Mouse (Mus musculus) liver, embryonic 14.5 days (tissue): ENCODE measurements around the gene Kcnma1. TPM values are rescaled to one million over a fixed set of nuclear protein-coding genes. Genes with fewer than 3 reads are reported as not detected.
A peak's percentile ranks its signal among the peaks of the same experiment; 100 is the strongest.

Source experiments
- ATAC-seq: fragments of 200-750 bp; cut with Nextera tagmentation; 2 replicates; pipeline ENCODE4 v1.8.0; 2017; ENCODE audit warnings: moderate number of reproducible peaks, mild to moderate bottlenecking, moderate library complexity; ENCODE audit not compliant: insufficient read depth
- DNase-seq, 3 experiments: peaks; one replicate each; pipeline ENCODE4 v3.0.0-alpha.2; 2012 to 2013; ENCODE audit warnings: low read depth in 3 of 3, low spot score in 3 of 3
- H3K27ac ChIP-seq: fragments of 300-500 bp; sonication (generic); 2 replicates; pipeline ENCODE4 v1.5.1; 2014; ENCODE audit warnings: moderate library complexity, mild to moderate bottlenecking, control low read depth, inconsistent platforms
- H3K27me3 ChIP-seq: fragments of 300-500 bp; sonication (generic); 2 replicates; pipeline ENCODE4 v1.6.1; 2014; ENCODE audit warnings: mild to moderate bottlenecking, low read length, moderate library complexity; ENCODE audit not compliant: control insufficient read depth, insufficient read depth
- H3K36me3 ChIP-seq: fragments of 300-500 bp; sonication (generic); replicated peaks from 2 replicates; pipeline ENCODE4 v1.6.1; 2014; ENCODE audit warnings: low read depth; ENCODE audit not compliant: control insufficient read depth, insufficient read depth
- H3K4me1 ChIP-seq, 2 experiments: fragments of 200-500 bp in 1 of 2; fragments of 300-500 bp in 1 of 2; sonication (generic) in 1 of 2; replicated peaks; 2 replicates each; pipeline ENCODE4 v1.6.1; 2012 to 2014; ENCODE audit warnings: antibody characterized with exemption in 1 of 2, inconsistent platforms in 1 of 2, low read length in 1 of 2; ENCODE audit not compliant: control insufficient read depth in 2 of 2, insufficient read depth in 2 of 2
- H3K4me2 ChIP-seq: fragments of 300-500 bp; sonication (generic); 2 replicates; pipeline ENCODE4 v1.6.1; 2014; ENCODE audit warnings: low read depth, mild to moderate bottlenecking, control low read depth, moderate library complexity
- H3K4me3 ChIP-seq, 2 experiments: fragments of 200-500 bp in 1 of 2; fragments of 300-500 bp in 1 of 2; sonication (generic) in 1 of 2; 2 replicates each; pipeline ENCODE4 v1.5.1; 2012 to 2014; ENCODE audit warnings: low read depth in 2 of 2, low read length in 2 of 2, mild to moderate bottlenecking in 2 of 2, control low read depth in 1 of 2, inconsistent platforms in 1 of 2, moderate library complexity in 1 of 2; ENCODE audit not compliant: insufficient read depth in 1 of 2
- H3K9ac ChIP-seq: fragments of 300-500 bp; sonication (generic); replicated peaks from 2 replicates; pipeline ENCODE4 v1.6.1; 2014; ENCODE audit warnings: mild to moderate bottlenecking, control low read depth, moderate library complexity
- H3K9me3 ChIP-seq: fragments of 300-500 bp; sonication (generic); 2 replicates; pipeline ENCODE4 v1.6.1; 2016; ENCODE audit warnings: low read length, mixed read lengths; ENCODE audit not compliant: control insufficient read depth
- CTCF ChIP-seq: IDR thresholded peaks from 2 replicates; pipeline ENCODE4 v1.5.1; 2016; ENCODE audit warnings: antibody characterized with exemption, low read depth, control low read depth
- EP300 ChIP-seq: IDR thresholded peaks from 2 replicates; pipeline ENCODE4 v1.6.1; 2016; ENCODE audit warnings: antibody characterized with exemption, low read depth
- WGBS: fragments of 180-500 bp; shearing (Covaris S2); extraction: QIAGEN DNeasy Blood & Tissue Kit; methylation state at CpG from one replicate; pipeline ENCODE4 v1.1.7; 2014; ENCODE audit not compliant: insufficient replicate concordance; 5-methylcytosine and 5-hydroxymethylcytosine counted together
- polyA plus RNA-seq, 2 experiments: library from polyadenylated mRNA; depleted of rRNA in 1 of 2; stranded (reverse) in 1 of 2; unstranded in 1 of 2; fragments of >200 nt; fragmentation: Nextera tagmentation in 1 of 2; extraction: Ambion mirVana in 1 of 2; gene quantifications; 2 replicates each; pipeline versions ENCODE4 v1.2.1 to v1.2.3; 2012 to 2014

The Kcnma1 gene
- polyA plus RNA-seq, 2 experiments = 0.03 TPM; not detected in 1

DNA sequence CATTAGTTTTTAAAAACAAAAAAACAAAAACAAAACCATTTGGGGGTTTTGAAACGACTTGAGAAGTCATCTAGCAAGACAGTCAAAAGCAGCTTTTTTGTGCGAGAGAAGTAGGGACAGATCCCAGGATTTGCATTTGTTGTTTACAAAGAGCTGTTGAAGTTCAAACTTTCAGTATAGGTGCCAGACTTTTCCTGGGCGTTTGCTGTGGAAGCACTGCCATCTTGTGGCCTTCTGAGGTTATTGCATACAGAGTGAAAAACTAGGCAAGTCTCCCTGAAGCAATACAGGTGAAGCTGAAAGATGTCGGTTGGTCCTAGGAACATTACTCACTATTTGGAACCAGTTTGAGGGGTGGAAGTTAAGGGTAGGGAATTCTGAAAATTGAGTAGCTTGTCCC is 484.6 kb downstream of the Kcnma1 start:
- DNase-seq (peak in 2 of 3 experiments; percentile 7 to 14), ATAC-seq (no peak)
- Histone ChIP-seq H3K4me1 (no peaks in the 10 kb centered on the region), H3K9ac (no peak overlapping the region), H3K27me3 (no peaks in the 10 kb centered on the region), H3K9me3 (no peaks in the 10 kb centered on the region), H3K4me3 (no peak overlapping the region), H3K36me3 (no peaks in the 10 kb centered on the region), H3K27ac (no peak overlapping the region), H3K4me2 (no peak overlapping the region)
- TF ChIP-seq CTCF (peak; percentile 73), EP300 (no peak)
- WGBS = 13% methylated on average over 4 of the region's 4 CpGs

DNA sequence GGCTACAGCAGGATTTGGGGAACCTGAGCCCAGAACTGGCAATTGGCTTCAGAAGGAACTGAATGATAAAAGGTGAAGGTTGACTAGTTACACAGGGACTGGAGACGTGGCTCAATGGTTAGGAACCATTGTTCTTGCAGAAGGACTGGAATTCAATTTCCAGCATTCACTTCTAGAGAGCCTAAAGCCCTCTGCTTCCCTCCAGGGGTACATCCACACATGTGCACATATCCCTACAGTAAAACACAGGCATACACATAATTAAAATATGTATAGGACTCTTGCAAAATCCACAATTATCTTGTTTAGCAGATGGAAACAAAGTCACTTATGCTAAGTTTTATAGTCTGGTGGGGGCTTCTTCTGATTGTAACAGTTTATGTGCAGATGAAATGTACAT is 485.1 kb downstream of the Kcnma1 start:
- Histone ChIP-seq H3K27ac (no peak overlapping the region), H3K9ac (no peak overlapping the region), H3K4me3 (no peak overlapping the region), H3K9me3 (no peaks in the 10 kb centered on the region), H3K27me3 (no peaks in the 10 kb centered on the region), H3K4me2 (no peak overlapping the region), H3K4me1 (no peaks in the 10 kb centered on the region), H3K36me3 (no peaks in the 10 kb centered on the region)
- WGBS = 50% methylated on average over 1 of the region's 1 CpGs
- TF ChIP-seq CTCF = no peak
- no peak for TF ChIP-seq EP300
- no peak for DNase-seq
- ATAC-seq = no peak

DNA sequence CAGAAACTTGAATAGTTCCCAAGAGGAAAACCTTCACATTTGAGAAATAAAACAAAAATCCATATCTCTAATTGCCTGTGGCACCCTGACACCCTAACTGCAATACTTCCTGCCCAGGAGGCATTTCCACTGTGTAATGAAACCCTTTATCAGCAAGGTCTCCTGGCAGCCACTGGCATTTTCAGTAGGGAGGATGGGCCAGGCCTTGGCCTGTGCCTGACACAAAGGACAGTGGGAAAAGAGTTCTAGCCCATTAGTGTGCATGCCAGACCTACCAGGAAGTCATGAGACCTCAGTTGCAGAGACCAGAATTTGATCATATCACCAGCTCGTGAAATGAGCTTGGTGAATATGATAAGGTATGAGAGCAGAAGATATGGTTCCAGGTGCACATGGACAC is 488.4 kb downstream of the Kcnma1 start:
- ATAC-seq (no peak), DNase-seq (no peak)
- Histone ChIP-seq H3K9ac (no peak overlapping the region), H3K36me3 (no peaks in the 10 kb centered on the region), H3K27ac (no peak overlapping the region), H3K9me3 (no peaks in the 10 kb centered on the region), H3K4me2 (no peak overlapping the region), H3K4me3 (no peak overlapping the region), H3K4me1 (no peaks in the 10 kb centered on the region), H3K27me3 (no peaks in the 10 kb centered on the region)
- no peak for TF ChIP-seq CTCF
- TF ChIP-seq EP300 = no peak
- 42% methylated on average over 1 of the region's 1 CpGs for WGBS

DNA sequence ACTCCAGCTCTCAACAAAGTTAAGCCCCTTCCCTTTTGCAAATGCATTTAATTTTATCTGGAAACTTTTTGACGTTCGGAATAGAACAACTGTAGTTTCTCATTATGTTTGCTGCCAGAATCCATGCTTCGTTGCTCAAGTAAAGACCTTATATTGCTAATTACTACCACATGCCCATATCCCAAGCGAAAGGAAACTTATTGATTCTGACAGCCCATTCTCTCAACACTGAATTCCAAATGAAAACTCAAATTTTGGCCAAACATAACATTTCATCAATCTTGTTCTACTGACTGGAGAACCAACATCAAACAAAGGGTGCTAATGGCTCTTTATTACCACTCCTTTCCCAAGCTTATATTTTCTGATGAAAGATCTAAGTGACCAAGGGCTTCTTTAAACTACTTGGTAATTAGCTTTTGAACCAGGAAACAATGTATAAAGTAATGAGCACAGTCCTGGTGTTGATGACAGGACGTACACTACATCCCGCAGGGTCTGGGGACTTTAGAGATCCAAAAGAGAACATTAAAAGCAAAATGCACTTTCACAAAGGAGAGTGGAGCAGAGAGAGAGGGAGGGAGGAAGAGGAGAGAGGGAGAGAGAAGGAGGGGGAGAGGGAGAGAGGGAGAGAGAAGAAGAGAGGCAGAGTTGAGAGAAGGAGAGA is 490.3 kb downstream of the Kcnma1 start:
- no peaks in the 10 kb centered on the region for H3K4me1 ChIP-seq
- no peak overlapping the region for H3K9ac ChIP-seq
- H3K27me3 ChIP-seq = no peaks in the 10 kb centered on the region
- H3K9me3 ChIP-seq = no peaks in the 10 kb centered on the region
- no peaks in the 10 kb centered on the region for H3K36me3 ChIP-seq
- WGBS = 63% methylated on average over 6 of the region's 6 CpGs
- TF ChIP-seq EP300 = no peak
- TF ChIP-seq CTCF = no peak
- H3K4me2 ChIP-seq = no peak overlapping the region
- no peak overlapping the region for H3K27ac ChIP-seq
- DNase-seq (no peak), ATAC-seq (no peak)
- H3K4me3 ChIP-seq = no peak overlapping the region

DNA sequence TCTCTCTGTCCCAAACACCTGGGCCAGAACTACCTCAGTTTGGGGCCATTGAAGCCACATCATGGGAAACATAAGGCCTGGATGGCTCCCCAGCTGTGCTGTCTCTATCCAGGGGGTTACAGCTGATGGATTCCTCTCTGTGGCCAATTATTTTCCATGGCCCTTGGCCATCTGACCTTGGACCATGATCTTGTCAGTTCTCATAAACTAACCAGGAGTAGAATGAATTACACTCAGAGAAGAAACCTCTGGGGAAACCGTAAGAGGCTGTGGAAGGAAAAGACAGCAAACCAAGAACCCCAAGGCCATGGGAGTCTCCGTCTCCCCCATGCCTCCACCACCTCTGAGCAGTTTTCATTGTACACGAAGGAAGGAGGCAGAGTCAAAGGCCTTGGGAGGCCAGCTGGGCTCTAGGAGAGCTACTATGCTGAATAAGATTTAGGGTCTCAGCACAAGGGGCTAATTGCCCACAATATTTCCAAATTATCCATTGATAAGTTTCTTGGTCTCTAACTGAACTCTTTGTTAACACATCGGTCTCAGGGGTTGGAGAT is 491.6 kb downstream of the Kcnma1 start:
- no peak overlapping the region for H3K4me2 ChIP-seq
- H3K9me3 ChIP-seq = no peaks in the 10 kb centered on the region
- H3K27me3 ChIP-seq = no peaks in the 10 kb centered on the region
- ATAC-seq (no peak), DNase-seq (no peak)
- no peak overlapping the region for H3K4me3 ChIP-seq
- no peak overlapping the region for H3K27ac ChIP-seq
- WGBS = 59% methylated on average over 4 of the region's 4 CpGs
- H3K4me1 ChIP-seq = no peaks in the 10 kb centered on the region
- H3K36me3 ChIP-seq = no peaks in the 10 kb centered on the region
- TF ChIP-seq EP300 (no peak), CTCF (no peak)
- no peak overlapping the region for H3K9ac ChIP-seq
